Mouse (Mus musculus) ES-Bruce4 (cell line): ENCODE results near the gene Cckbr.

Experiments used
- CTCF ChIP-seq: IDR thresholded peaks from one replicate; pipeline ENCODE4 v1.8.1; 2011; ENCODE audit warnings: low read depth, low read length
- EP300 ChIP-seq: IDR thresholded peaks from 2 replicates; pipeline ENCODE4 v1.6.1; 2011; ENCODE audit warnings: low read depth, low read length; ENCODE audit not compliant: insufficient read depth
- POLR2A ChIP-seq: IDR thresholded peaks from one replicate; pipeline ENCODE4 v1.8.1; 2011; ENCODE audit warnings: low read length; ENCODE audit not compliant: insufficient read depth

- TF ChIP-seq CTCF (no peak), POLR2A (no peak), EP300 (no peak)
Observed at GRCm38 (mm10) chr7:105519336-105519735, 93.8 kb downstream of the Cckbr start.
